Mouse (Mus musculus) WW6 (cell line): ENCODE data around the gene Hpca.
A peak's percentile ranks its signal among the peaks of the same experiment; 100 is the strongest.

Experiments
- DNase-seq: peaks from one replicate; pipeline ENCODE4 v3.0.0-alpha.2; 2013; ENCODE audit warnings: low read depth, low spot score

Hpca gene

DNA sequence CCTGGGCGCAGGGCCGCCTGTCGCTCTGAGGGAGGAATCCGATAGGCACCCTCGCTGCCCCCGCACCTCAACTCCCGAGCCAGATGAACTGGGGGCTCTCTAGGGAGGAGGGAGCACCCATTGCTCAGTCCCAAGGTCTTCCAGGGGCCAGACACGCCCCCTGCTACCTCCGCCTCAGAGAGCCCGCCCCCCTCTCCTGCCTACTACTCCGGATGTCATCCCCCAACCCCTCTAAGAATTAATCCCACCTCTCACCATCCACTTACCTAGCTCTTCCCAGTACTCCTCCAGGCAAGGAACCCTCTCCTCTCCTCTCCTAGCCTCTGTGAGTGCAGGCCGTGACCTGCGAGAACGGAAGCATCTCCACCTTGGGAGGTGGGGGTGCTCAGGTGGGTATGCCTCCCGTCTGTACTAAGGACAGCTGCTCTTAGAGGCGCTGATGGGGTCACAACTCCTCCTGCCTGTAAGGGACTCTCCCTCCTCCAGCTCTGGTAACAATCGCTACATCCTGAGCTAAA, at the start of gene Hpca:
Gene Hpca, minus strand, starts transcription at position 468 of the 518 bp plus-strand sequence.
- DNase-seq, result no peak

DNA sequence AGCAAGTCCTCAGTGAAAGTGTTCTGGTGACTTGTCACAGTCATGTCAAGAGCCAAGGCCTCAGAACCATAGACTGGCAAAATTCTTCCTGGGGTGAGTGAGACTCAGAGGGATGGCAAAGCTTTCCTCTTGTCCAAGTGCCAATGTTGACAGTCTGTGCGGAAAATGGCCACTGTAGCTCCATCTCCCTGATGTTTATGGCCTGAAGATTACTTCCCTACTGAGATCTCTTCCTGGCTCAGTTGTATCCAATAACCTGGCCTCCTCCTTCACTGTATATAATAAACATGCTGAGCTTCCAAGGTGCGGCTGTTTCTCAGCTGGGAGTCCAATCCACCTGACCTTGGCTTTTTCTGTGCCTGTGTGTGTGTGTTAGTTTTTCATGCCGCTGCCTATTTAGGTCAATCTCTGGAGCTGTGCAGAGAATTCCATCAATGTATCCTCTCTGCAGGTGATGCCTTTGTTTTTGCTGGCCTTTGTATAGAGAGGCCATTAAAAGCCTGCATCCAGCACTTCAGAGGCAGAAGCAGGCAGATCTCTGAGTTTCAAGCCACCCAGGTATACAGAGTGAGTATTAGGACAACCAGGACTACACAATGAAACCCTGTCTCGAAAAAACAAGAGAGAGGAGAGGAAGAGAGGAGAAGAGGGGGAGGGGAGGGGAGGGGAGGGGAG, 39.9 kb upstream of the Hpca start:
- peak; percentile 18 for DNase-seq

- DNase-seq, result no peak
Measured at GRCm38 (mm10) chr4:129161076-129161475, 39.2 kb upstream of the Hpca start.

DNA sequence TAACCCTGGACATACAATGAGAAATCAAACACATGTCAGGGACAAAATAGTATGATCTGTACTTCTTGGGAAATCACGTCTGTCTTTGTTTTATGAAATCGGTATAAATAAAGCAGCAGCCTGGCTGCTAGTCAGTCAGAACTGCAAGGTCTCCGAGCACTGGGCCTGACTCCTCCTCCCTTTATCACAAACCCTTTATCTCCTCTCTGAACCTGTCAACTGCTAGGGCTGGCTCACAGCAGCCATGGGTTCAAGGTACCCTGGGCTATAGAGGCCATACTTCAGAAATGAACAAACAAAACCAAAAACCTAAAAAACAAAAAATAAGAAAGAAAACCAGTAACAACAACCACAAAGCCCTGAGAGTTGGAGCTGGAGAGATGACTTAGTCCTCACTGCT, 36.7 kb upstream of the Hpca start:
- no peak for DNase-seq

GRCm38 (mm10) chr4:129157541-129157940, 35.7 kb upstream of the Hpca start:
- no peak for DNase-seq

- no peak for DNase-seq
Measured at GRCm38 (mm10) chr4:129151276-129151811, 29.5 kb upstream of the Hpca start.

DNA sequence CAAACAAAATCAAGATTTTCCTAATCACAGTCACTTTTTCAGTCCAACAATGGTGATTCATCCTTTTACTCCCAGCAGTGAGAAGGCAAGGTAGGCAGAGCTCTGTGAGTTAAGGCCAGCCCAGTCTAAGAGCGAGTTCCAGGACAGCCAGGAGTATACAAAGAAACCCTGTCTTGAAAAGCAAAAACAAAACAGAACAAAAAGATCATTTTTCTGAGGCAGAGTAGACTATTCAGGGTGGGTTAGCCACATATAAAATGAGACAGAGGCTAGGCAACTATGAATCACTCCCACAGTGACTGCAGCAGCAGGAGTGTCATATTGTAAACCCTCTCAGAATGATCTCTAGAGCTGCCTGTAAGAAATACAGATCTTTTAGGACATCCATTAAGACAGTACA, 27.5 kb upstream of the Hpca start:
- no peak for DNase-seq

DNA sequence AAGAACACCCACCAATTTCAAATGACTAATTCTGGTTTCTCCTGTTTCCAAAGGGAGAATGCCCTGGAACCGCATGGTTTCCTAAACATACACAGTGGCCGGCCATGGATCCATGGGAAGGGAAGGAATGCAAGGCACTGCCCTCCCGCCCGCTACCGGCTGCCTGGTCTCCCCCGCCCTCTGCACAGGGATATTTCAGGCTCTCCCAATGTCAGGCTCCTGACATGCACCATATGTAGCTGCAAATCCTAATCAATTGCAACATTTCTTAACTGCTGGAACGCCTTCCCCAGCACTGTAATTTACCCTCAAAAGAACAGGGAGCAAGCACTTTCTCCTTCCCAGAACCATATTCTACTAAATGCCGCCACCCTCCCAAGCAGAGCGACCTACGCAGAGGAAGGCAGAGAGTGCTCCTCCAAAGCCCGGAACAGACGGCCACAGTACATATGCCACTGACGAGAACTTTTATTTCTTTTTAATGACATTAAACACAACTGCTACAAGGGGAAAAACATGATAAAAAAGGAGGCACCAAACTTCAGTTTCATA, 25.8 kb upstream of the Hpca start:
- no peak for DNase-seq

DNA sequence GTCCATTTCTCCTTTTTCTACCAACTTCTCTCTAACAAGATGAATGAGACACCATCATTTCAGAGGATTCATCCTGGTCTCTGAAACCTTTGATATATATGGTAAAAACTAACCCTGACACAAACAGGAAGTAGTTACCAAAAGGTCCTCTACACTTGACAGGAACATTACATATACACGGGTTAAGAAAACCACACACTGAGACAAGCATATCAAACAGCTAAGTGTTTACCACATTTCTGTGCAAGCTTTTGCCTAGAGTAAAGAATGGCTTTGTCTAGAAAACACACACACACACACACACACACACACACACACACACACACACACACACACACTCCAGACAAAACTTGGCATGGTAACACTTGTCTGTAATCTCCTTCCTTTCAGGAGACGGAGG, 24.6 kb upstream of the Hpca start:
- no peak for DNase-seq

DNA sequence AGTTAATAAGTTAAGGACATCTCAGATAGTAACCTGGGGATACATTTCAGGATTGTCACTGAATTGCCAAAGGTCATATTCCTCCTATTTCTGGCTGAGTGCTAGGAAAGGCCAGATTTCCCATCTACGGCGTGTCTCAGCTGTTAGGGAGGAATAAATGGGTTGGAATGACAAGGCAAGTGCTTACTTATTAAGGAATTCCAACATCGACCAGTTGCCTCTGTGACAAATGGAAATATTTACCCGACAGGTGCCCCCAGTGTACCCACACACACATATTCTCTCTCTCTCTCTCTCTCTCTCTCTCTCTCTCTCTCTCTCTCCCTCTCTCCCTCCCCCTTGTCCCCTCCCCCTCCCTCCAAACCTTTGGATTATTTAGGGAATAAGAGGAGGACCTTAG, 24.1 kb upstream of the Hpca start:
- no peak for DNase-seq

DNA sequence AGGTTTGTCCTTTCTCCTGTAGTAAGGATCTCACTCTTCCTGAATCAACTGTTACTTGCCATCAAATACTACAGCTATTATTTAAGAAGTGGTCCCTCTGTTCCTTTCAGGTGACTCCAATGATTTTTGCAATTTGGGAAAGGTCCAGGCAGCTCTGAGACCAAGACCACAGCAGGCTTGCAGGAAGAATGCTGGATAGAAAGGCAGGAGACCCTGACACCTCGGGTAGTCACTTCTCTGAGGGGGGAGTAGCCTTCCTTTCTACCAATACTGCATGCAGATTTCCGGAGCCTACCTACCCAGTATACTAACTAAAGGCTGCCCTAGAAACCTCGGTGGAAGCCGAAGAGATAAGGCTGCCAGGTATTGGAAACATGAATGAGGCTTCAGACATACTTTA, 23.6 kb upstream of the Hpca start:
- DNase-seq, result no peak

DNA sequence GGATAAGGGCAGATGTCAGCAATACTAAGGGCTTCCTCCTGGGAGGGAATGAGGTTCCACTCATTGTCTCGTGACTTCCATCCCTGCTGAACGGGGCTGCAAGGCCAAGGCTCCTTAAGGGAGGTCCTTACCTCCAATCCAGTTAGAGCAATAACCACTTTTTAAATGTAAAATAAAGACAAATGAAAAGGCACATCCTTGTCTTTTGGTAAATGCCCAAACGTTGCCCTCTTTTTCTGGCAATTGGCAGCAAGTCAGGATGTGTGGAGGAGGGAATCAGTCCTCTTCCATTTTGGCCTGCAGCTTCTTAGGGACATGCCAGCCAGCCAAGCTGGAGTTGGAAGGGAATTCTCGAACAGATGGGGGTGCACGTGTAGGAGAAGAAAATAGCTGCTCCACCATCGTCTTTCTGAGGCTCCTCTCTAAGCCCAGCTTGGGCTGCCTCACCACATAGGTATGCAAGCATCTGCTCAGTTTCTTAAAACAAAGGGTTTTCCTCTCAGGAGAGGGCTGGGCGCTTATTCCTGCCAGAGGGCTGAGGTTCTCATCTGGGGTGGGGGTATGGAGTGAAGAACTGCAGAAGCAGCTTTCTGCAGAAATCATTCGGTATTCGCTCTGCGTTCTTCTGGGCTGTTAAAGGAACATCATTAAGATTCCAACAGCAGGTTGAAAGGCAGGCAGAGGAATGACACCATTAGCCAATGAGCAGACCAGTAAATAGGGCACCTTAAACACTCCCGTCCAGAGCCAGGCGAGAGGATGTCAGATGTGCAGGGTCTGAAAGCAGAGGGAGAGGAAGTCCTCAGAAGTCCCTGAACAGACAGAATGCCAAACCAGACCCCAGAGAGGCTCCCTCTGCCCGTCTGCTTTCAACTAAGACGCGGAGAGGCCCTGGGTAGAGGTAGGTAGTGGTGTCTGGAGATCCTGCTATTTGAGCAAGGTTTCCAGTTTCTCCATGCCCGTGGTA, 22.8 kb upstream of the Hpca start:
- DNase-seq, result no peak

- DNase-seq, result no peak
Measured at GRCm38 (mm10) chr4:129143509-129143908, 21.7 kb upstream of the Hpca start.

DNA sequence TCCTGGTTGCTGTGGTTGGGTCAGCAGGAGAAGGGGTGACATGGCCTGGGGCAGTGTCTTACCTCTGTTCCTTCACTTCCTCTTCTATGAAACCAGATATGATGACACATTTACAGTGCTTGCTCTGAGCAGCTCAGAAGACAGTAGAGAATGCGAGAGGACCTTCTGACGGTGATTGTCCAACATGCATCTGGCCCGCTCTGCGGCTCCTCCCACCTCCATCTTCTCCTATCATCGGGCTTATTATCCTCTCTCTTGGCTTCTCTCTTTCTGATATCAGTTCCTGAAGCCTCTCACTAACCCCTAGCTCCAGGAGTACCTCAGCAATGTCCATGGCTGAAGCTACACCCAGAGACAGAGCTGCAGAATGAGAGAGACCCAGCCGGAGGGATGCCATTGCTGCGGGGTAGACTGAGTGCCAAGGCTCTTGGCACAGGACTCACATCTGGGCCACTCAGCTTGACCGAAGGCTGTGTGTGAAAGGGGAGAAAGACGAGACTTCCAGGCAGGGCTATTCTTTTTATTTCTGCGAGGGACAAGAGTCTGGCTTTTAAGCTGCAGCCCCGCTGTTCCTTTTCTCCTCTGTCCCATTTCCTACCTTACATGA, 20.7 kb upstream of the Hpca start:
- no peak for DNase-seq

GRCm38 (mm10) chr4:129141560-129142438, 20.0 kb upstream of the Hpca start:
- no peak for DNase-seq

DNA sequence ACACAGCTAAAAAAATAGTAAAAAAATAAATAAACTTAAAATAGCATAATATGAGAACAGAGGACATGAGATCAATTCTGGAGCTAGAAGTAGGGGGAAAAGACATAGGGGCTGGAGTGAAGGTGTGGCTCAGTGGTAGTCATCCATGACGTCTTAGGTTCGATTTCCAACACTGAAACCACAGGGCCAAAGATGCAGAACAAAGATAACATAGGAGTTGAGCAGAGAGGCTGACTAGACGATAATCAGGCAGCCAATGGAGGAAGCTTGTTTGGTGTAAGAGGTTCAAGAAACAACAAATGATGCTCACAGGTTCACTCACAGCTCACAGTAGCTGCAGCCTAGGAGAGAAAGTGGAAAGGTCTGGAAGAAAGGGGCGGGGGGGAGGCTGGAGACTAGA, 19.0 kb upstream of the Hpca start:
- DNase-seq, result no peak

GRCm38 (mm10) chr4:129139642-129140041, 17.8 kb upstream of the Hpca start:
- DNase-seq, result no peak

DNA sequence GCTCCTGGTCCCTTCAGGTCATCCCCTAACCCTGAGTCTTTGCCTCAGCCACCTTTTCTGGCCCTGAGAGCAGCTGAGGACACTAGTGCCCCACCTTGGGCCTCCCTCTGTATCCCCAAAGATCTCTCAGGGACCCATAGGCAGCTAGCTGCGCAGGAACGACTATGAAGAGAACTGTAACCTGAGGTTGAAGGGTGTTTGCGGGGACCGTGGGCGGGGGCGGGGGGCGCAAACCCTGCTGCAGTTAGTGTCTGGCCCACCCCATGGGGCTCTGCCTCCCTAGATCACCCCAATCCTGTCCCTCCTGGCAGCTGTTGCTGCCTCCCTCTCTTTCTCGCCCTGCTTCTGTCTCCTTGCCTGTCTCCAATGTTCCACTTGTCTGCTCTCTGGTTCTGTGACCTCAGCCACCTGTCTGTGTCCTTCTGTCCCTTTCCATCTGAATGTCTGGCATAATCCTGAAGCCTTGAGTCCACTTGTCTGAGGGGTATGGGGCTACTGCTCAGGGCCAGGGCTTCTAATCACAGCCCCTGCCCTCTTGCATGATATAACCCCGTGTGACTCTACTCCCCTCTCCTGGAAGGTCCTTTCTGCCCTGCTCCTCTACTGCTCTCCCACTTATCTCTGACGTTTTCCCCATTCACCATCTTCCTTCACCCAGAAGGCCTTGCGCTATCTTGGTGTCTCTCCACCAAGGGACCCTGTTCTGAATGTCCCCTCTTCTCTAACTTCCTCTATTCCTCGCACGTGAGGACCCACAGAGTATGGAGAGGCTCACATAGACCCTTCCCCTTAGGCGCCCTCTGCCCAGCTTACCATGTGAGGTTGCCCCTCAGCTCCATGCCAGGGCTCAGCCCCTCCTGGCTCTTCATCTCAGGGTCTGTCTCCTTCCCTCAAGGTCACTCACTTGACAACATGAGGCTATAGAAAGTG, 15.8 kb upstream of the Hpca start:
- DNase-seq, result no peak

GRCm38 (mm10) chr4:129136579-129137391, 14.9 kb upstream of the Hpca start, which contains the start of gene Fndc5:
TSS of gene Fndc5 (plus strand) at chr4:129136999.
- no peak for DNase-seq
